Mouse (Mus musculus): ENCODE measurements around the gene D10Jhu81e. TPM values are rescaled to one million over a fixed set of nuclear protein-coding genes. Genes with fewer than 3 reads are reported as not detected.
"Not testable (repeated sequence)": the region's sequence is repeated elsewhere in the genome, so short reads cannot be mapped to it uniquely, and the experiment has no call there.

Gene D10Jhu81e
- total RNA-seq (2021), result 100 to 1,000 TPM; 231 to 289 TPM
- long read RNA-seq, experiment 1, transcript D10Jhu81e-201 (7 exons, 1,378 nt), result major isoform, 12 of 19 reads
- long read RNA-seq, experiment 1, partial matches to known transcripts, result 2 of 19 reads
- long read RNA-seq, experiment 1, other reads (novel, unspliced or antisense), result 5 of 19 reads
- long read RNA-seq, experiment 2, transcript D10Jhu81e-201 (7 exons, 1,378 nt), result major isoform, 13 of 25 reads
- long read RNA-seq, experiment 2, partial matches to known transcripts, result 3 of 25 reads
- long read RNA-seq, experiment 2, other reads (novel, unspliced or antisense), result 9 of 25 reads

DNA sequence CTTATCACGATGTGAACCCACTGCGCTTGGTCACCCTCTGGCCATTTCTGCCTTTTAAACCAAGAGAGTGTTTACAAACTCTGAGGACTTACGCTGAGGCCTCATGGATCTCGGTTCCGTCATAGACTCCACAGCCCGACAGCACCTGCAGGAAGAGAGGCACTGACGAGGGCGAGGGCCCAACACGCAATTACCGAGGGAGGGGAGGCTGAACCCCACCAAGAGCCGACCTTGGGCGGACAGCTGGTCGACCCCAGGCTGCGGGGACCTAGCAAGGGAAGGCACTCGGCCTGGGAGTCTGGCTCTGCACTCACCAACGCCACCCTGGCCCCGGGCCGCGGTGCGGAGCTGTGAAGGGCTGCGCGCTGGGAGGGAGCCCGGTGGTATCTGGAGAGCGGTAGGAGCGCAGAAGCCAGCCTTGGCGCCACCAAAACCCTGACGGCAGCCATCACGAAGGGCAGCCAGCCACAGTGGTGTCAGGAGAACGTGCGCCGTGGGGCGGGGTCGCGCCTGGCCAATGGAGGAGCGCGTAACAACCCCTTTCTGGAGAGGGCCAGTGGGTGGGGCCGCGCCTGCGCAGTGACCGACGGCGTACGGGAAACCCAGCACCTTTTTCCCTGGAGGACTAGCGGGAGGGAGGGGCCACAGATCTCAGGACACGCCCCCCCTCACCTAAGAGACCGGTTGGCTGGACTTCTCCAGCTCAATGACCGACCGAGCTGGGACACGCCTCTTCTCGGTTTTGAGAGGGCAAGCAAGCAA, at the start of gene D10Jhu81e:
D10Jhu81e (minus strand) TSS at position 502 of the 762 bp plus-strand sequence.
- intact Hi-C loops (cut with DNase I), result loop anchor here (5.0 kb wide), 1 partner anchor 547 kb away; the partner anchor contains the start of gene Ube2g2
- Histone ChIP-seq H3K27ac (peak within 1 kb of the TSS; percentile 98), H3K4me3 (peak within 1 kb of the TSS; percentile 92)
- no peak for TF ChIP-seq CTCF (IDR thresholded peaks at IDR 0.05)
- DNase-seq, result peak; percentile 100

DNA sequence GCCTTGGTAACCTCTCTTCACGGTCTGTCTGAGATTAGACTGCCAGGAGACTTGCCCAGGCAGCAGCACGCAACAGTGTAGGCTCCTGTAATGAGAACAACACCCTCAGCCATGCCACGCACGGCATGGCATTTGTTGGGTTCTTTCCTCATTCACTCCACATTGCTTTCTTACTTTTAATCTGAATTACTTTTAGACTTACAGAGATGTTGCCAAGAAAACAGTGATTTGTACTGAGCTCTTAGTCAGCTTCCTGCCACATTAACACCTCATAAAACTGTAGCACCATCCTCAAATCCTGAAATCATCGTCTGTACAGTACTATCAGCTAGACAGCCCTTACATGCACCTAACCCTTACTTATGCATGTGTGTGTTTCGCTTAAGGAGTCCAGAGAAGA, 49.0 kb upstream of the D10Jhu81e start:
- intact Hi-C loops (cut with DNase I), result no loop called here
- Histone ChIP-seq H3K4me3 (no peak overlapping the region), H3K27ac (no peak overlapping the region)
- no peak for DNase-seq
- TF ChIP-seq CTCF (IDR thresholded peaks at IDR 0.05), result no peak

DNA sequence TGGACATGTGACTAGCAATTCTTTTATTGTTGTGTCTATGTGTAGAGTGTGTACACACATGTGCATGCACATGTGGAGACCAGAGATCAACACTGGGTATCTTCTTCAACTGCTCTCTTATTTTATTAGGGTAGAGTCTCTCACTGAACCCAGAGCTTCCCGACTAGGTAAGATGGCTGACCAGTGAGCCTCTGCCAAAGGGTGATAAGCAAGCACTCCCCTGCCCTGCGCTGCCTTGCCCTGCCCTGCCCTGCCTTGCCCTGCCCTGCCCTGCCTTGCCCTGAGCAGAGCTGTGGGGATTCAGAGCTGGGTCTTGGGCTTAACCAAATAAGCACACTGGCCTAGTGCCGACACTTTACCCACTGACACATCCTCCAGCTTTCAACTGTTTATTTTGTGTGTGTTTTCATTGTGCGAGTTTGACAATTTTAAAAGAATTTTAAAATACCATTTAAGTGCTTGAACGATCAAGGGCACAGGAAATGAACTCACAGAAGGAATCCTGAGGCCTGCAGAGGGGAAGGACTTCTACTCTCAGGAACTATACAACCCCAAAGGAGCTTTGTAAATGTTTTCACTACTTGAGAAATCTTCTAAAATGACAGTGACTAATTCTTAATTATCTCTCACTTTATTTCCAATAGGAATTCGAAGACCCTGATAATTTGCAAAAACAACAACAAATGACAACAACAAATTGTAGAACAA, 46.9 kb upstream of the D10Jhu81e start:
- intact Hi-C loops (cut with DNase I), result no loop called here
- Histone ChIP-seq H3K4me3 (no peak overlapping the region), H3K27ac (no peak overlapping the region)
- DNase-seq, result no peak
- no peak for TF ChIP-seq CTCF (IDR thresholded peaks at IDR 0.05)

DNA sequence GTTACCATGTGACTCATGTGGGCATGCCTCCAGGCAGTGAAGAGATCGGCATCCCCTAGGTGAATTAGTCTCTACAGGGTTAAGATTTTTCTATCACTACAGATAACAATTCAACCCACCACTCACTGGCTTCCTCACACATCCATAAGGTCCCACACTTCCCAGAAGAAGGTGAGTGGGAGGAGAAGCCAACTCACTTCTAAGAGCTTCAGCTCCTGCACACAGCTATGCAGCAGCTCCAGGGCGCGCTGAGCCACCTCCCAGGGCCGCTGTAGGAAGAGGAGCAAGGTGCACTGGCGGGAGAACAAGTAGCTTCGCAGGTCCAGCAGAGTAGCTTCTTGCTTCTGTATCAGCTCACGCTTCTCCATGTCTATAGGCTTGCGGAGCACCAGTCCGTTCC, 44.8 kb upstream of the D10Jhu81e start:
- Histone ChIP-seq H3K4me3 (no peak overlapping the region), H3K27ac (no peak overlapping the region)
- no peak for TF ChIP-seq CTCF (IDR thresholded peaks at IDR 0.05)
- intact Hi-C loops (cut with DNase I), result no loop called here
- DNase-seq, result no peak

DNA sequence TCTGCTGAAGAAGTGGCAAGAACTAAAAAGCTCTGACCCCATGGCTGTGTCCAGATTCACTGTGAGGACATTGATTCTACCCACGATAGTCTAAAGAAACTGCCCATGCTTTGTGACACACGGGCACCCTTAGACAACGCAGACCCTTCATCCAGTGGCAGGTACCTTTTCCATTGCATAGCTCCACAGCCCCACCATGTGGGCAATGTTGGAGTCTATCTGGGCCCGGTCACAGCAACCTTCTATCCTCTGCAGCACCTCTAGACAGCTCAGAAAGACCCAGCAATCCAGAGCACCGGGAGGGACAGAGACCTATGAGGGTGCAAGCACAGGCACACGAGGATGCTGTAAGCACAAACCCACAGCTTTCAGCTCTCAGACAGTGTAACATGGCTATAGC, 41.7 kb upstream of the D10Jhu81e start:
- H3K4me3 ChIP-seq, result no peak overlapping the region
- no peak overlapping the region for H3K27ac ChIP-seq
- TF ChIP-seq CTCF (IDR thresholded peaks at IDR 0.05), result peak; percentile 45
- DNase-seq, result no peak
- intact Hi-C loops (cut with DNase I), result no loop called here

DNA sequence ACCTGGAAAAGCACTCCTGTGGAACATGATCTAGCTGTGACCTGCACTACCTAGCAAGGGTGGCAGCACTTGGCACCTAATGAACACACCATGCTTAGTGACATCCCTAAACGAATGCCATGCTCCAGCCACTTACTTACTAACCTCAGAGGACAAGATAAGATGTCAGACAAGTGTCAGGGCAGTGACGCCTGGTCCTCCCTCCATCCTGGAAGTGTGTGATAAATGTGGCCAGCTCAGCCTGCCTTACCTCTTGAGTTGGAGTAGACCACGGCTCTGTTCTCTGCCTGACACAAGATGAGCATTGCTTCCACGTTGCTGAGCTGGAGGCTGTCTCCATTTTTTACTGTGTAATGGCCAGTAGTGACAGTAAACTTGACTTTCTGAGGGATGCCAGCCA, 31.6 kb upstream of the D10Jhu81e start:
- no peak for TF ChIP-seq CTCF (IDR thresholded peaks at IDR 0.05)
- intact Hi-C loops (cut with DNase I), result no loop called here
- Histone ChIP-seq H3K27ac (no peak overlapping the region), H3K4me3 (no peak overlapping the region)
- DNase-seq, result no peak

DNA sequence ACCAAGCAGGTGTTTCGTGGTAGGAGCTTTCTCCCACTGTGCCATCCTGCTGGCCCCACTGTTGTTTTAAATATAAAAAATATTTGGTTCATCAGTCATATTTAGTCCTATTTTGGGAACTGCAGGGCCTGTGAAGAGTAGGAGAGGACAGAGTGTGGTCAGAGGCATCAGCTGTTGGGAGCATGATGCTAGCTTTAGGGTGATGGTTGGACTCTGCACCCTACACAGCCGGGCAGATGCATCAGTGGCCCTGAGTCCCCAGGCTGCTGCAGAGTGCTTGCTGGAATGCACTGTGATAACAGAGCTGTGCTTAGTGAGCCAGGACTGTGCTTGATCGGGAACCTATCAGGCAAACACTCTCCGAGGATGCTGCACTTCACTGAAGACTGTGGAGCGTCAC, 23.4 kb upstream of the D10Jhu81e start:
- Histone ChIP-seq H3K27ac (no peak overlapping the region), H3K4me3 (no peak overlapping the region)
- intact Hi-C loops (cut with DNase I), result no loop called here
- no peak for DNase-seq
- no peak for TF ChIP-seq CTCF (IDR thresholded peaks at IDR 0.05)

DNA sequence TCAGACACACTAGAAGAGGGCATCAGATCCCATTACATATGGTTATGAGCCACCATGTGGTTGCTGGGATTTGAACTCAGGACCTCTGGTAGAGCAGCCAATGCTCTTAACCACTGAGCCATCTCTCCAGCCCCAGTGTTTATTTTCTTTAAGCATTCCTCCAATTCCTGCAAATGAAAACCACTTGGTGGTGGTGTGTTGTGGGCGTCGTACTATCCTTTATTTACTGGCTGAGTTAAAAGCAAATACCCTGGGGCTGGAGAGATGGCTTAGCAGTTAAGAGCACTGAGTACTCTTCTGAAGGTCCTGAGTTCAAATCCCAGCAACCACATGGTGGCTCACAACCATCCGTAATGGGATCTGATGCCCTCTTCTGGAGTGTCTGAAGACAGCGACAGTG, 16.5 kb upstream of the D10Jhu81e start:
- intact Hi-C loops (cut with DNase I), result loop anchor here (10.0 kb wide), 1 partner anchor 209 kb away; no protein-coding TSS in a partner anchor
- not testable (repeated sequence) for DNase-seq, H3K4me3 ChIP-seq
- peak overlapping the region; percentile 95 for H3K27ac ChIP-seq

DNA sequence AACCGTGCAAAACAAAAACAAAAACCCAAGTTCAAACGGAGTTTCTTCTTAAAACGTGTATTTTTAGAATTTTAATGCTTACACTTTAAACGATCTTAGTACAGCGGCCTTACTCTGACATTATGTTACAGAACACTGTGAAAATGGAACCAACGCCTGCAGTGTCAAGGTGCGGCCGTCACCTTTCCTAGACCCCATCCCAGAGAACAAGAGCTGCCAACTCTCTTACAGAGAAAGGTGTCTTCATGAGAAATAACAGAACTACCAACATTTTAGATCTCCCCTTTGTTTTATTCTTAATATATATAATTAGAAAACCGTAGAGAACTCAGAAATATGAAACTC, 15.8 kb upstream of the D10Jhu81e start:
- TF ChIP-seq CTCF (IDR thresholded peaks at IDR 0.05), result no peak
- H3K27ac ChIP-seq, result peak overlapping the region; percentile 95
- no peak for DNase-seq
- intact Hi-C loops (cut with DNase I), result loop anchor here (10.0 kb wide), 1 partner anchor 209 kb away; no protein-coding TSS in a partner anchor
- peak overlapping the region; percentile 89 for H3K4me3 ChIP-seq

DNA sequence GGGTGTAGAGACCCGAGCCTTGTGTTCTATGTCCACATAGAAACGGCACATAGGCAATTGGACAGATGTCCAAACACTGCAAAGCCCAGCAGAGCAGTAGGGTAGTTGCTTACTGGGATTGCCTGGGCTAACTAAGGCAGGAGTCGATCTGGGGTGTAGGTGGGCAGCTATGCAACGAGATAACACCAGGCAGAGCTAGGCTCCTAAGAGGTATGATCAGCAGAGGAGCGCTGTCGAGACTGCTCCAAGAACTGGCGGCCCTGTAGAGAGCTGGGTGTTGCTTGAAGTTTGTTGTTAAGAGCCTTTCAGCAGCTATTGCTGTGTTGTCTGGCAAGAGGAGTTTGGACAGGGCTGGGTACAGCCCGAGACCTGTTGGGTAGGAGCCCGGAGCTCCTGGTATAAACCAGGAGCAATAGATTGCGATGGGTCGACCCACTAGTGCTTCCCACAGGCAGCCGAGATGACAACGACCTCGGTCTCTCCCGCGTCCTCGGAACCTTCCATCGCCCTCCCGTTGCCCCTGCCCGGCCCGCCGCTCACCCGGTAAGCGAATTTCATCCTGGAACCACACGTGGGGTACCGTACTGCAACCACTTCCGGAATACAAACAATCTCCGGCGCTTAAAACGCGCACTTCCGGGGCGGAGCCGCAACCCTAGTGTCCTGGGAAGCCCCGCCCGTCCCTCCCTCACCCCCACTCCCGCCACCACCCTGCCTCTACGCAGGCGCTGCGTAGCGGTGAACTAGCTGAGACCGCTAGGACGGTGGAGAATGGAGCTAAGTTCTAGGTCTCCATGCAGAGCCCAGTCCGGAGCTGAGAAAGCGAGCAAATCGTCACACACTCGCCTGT, 15.2 kb upstream of the D10Jhu81e start, which contains the start of gene Pwp2:
Pwp2 (minus strand) TSS at position 619 of the 850 bp plus-strand sequence.
- peak; percentile 94 for DNase-seq
- H3K4me3 ChIP-seq, result peak within 1 kb of the TSS; percentile 89
- intact Hi-C loops (cut with DNase I), result loop anchor here (10.0 kb wide), 1 partner anchor 210 kb away; no protein-coding TSS in a partner anchor
- H3K27ac ChIP-seq, result peak within 1 kb of the TSS; percentile 95
- TF ChIP-seq CTCF (IDR thresholded peaks at IDR 0.05), result peak; percentile 9; the same call in 1 of the 2 replicates

DNA sequence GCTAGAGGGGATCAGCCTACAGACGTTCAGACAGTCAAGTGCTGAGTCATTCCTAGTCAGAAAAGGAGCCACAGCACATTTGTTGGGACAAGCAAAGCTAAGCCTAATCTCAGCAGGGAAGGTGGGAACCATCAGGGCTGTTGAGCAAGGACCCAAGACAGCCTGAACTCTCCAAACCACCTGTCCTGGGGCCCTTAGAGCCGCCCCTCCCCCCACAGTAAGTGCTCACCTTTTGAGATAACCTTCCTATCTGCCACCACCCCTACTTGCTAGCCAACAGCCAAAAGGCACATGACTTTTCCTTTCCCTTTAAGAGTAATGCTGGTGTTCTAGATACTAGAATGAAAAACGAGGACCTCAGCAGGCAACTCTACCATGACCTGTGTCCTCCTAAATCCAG, 14.0 kb upstream of the D10Jhu81e start:
- TF ChIP-seq CTCF (IDR thresholded peaks at IDR 0.05), result no peak
- DNase-seq, result no peak
- Histone ChIP-seq H3K4me3 (no peak overlapping the region; the same call in 1 of the 2 replicates), H3K27ac (no peak overlapping the region)
- intact Hi-C loops (cut with DNase I), result loop anchor here (10.0 kb wide), 1 partner anchor 211 kb away; no protein-coding TSS in a partner anchor

DNA sequence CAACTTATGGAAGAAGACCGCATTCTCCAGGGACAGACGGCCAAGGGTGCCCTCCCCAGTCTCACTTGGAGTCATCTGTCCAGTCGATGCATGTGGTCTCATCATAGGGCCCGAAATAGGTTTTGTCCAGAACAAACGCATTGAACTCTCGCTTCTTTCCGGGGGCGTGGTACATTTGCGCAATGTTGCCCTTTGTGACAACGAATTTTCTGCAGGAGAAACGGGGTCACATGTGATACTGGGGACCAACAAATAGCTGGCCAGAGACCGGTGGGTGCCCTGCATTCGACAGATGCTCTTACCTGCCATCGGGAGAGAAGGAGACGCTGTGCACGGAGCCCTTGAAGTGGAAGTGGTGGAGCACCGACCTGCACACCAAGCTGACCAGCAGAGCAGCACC, 12.7 kb upstream of the D10Jhu81e start:
- no peak overlapping the region for H3K4me3 ChIP-seq
- no peak for DNase-seq
- intact Hi-C loops (cut with DNase I), result loop anchor here (10.0 kb wide), 1 partner anchor 212 kb away; no protein-coding TSS in a partner anchor
- TF ChIP-seq CTCF (IDR thresholded peaks at IDR 0.05), result no peak
- no peak overlapping the region for H3K27ac ChIP-seq
